Mouse (Mus musculus): Measurements from ENCODE around the gene Olfr483. TPM values are rescaled to one million over a fixed set of nuclear protein-coding genes. Genes with fewer than 3 reads are reported as not detected.

Olfr483 gene
- total RNA-seq (2015) (not detected in 2 replicates), total RNA-seq (2017) (not detected in 2 replicates)

DNA sequence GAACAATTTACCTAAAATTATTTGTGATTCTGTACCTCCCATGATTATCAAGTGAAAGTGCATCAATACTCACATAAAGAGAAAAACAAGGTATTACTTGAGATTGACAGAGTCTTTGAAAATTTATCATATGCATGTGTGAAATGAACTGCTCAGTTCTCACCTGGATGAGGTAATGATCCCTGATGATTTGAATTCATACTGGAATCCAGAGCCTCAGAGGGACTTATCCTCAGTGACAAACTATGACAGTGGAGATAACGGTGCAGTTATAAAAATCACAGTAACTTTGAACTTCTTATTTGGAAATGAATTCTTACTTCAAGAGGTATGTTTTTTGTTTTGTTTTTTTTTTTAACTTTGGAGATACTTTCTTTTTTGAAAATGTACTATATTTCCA lies at the start of gene Olfr483:
Gene Olfr483, plus strand, starts transcription at position 301 of the 400 bp plus-strand sequence.
- no peak for ATAC-seq (replicated peaks; ENCODE audit: poor library complexity)

DNA sequence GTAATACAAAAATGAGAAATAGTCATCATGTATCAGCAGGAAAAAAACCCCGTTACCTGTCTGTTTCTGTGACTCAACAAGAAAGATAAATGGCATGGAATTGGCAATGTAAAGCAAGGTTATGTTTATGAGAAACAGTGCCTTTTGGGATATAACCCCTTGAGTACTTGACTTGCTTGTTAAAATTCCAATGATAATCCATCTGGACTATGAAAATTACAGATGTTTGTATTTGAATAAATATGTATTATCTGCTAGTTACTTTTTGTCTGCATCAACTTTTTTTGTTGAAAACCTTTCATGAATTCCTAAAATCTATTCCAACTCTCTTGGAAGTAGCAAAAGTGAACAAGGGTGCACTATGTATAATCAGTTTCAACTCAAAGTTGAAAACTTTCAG lies 33.4 kb upstream of the Olfr483 start, which contains the start of gene Olfr480:
Gene Olfr480, minus strand, starts transcription at position 101 of the 400 bp plus-strand sequence.
- no peak for ATAC-seq (replicated peaks; ENCODE audit: poor library complexity)

DNA sequence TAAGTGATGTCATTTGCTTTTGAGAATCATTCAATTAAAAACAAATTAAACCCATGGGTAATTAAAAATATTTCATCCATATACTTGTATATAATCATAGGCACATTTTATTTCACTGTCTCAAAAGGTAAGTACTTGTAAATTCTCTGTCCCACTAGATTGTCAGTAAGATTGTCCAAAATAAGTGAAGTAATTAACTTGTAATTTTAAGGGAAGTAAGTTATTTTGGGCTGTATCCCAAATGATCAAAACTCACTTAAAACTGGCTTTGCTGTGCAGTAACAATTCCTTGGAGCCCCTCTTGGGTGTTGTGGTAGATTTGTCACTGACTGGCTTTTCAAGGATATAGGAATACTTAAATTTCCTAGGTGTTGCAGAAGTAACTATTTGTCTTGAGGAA lies 21.1 kb upstream of the Olfr483 start, which contains the start of gene Olfr481:
Gene Olfr481, plus strand, starts transcription at position 301 of the 400 bp plus-strand sequence.
- no peak for ATAC-seq (replicated peaks; ENCODE audit: poor library complexity)

DNA sequence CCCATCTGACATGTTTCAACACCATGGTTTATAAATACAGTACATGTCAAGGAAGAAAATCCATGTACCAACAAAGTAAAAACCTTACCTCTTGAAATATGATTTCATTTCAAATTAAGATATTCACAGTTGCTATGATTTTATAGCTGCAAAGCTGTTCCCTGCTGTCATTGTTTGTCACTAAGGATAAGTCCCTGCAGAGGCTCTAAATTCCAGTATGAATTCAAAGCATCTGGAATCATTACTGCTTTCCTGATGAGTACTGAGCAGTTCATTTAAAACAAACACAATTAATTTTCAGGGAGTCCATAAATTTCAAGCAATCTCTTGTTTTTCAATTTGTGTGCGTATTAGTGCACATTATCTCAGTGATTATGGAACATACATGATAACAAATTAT lies 3.2 kb upstream of the Olfr483 start, which contains the start of gene Olfr482:
Gene Olfr482, minus strand, starts transcription at position 101 of the 400 bp plus-strand sequence.
- ATAC-seq (replicated peaks; ENCODE audit: poor library complexity) = no peak

DNA sequence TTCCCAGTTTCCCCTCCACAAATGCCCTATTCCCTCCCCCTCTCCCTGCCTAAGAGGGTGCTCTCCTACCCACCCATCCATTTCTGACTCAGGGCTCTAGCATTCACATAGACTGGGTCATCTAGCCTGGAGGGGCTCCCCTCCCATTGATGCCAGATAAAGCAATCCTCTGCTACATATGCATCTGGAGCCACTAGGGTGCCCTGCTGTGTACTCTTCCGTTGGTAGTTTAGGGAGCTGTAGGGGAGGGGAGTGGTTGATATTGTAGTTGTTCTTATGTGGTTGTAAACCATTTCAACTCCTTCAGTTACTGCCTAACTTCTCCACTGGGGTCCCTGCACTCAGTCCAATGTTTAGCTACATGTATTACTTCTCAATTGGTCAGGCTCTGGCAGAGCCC lies 20.0 kb downstream of the Olfr483 start:
- no peak for ATAC-seq (replicated peaks; ENCODE audit: poor library complexity)

DNA sequence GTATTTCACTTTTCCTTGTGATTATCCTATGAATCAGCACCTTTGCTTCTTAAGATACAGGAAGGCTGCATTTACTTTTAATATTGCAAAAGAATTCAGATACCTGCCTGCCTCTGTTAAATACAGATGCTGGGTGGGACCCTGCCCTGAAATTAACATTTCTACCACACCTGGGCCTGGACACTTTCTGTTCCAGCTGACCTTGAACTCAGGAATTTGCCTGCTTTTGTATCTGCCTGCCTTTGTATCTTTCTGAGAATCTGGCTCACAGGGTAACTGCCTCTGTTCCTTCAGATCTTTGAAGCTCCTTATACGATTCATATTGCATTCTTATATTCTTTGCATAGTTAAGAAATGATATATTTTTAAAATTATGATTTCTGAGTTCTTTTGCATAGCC lies 20.8 kb downstream of the Olfr483 start:
- ATAC-seq (replicated peaks; ENCODE audit: poor library complexity) = no peak

DNA sequence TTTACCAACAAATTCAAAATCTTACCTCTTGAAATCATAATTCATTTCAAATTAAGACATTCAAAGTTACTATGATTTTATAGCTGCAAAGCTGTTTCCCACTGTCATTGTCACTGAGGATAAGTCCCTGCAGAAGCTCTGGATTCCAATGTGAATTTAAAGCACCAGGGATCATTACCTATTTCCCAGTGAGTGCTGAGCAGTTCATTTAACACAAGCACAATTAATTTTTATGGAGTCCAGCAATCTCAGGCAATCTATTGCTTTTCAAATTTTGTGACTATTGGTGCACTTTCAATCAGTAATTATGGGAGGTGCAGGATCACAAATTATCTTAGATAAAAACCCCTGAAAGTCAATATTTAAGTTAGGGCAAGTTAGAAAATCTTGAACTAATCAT lies 26.7 kb downstream of the Olfr483 start, which contains the start of gene Olfr484:
Gene Olfr484, minus strand, starts transcription at position 101 of the 400 bp plus-strand sequence.
- ATAC-seq (replicated peaks; ENCODE audit: poor library complexity) = no peak

Other genes starting within 250 kb of the Olfr483 start
- gene Olfr472, start 202.9 kb upstream of the Olfr483 start, total RNA-seq (2015) = not detected in 2 replicates
- gene Olfr472, start 202.9 kb upstream of the Olfr483 start, total RNA-seq (2017) = not detected in 2 replicates
- gene Olfr473, start 170.4 kb upstream of the Olfr483 start, total RNA-seq (2015) = not detected in 2 replicates
- not detected in 2 replicates for gene Olfr473, start 170.4 kb upstream of the Olfr483 start, total RNA-seq (2017)
- gene Olfr474, start 146.2 kb upstream of the Olfr483 start, total RNA-seq (2015) = not detected in 2 replicates
- not detected in 2 replicates for gene Olfr474, start 146.2 kb upstream of the Olfr483 start, total RNA-seq (2017)
- gene Olfr476, start 136.0 kb upstream of the Olfr483 start, total RNA-seq (2015) = not detected in 2 replicates
- not detected in 2 replicates for gene Olfr476, start 136.0 kb upstream of the Olfr483 start, total RNA-seq (2017)
- gene Olfr477, start 114.2 kb upstream of the Olfr483 start, total RNA-seq (2015) = not detected in 2 replicates
- not detected in 2 replicates for gene Olfr477, start 114.2 kb upstream of the Olfr483 start, total RNA-seq (2017)
- not detected in 2 replicates for gene Olfr478, start 66.9 kb upstream of the Olfr483 start, total RNA-seq (2015)
- gene Olfr478, start 66.9 kb upstream of the Olfr483 start, total RNA-seq (2017) = not detected in 2 replicates
- not detected in 2 replicates for gene Olfr479, start 50.2 kb upstream of the Olfr483 start, total RNA-seq (2015)
- gene Olfr479, start 50.2 kb upstream of the Olfr483 start, total RNA-seq (2017) = not detected in 2 replicates
- gene Olfr480, start 33.5 kb upstream of the Olfr483 start, total RNA-seq (2015) = not detected in 2 replicates
- gene Olfr480, start 33.5 kb upstream of the Olfr483 start, total RNA-seq (2017) = not detected in 2 replicates
- gene Olfr481, start 21.0 kb upstream of the Olfr483 start, total RNA-seq (2015) = not detected in 2 replicates
- not detected in 2 replicates for gene Olfr481, start 21.0 kb upstream of the Olfr483 start, total RNA-seq (2017)
- gene Olfr482, start 3.3 kb upstream of the Olfr483 start, total RNA-seq (2015) = not detected in 2 replicates
- gene Olfr482, start 3.3 kb upstream of the Olfr483 start, total RNA-seq (2017) = 0.04 TPM in 1 of 2 replicates, not detected in the other
- not detected in 2 replicates for gene Olfr484, start 26.6 kb downstream of the Olfr483 start, total RNA-seq (2015)
- gene Olfr484, start 26.6 kb downstream of the Olfr483 start, total RNA-seq (2017) = not detected in 2 replicates
- not detected in 2 replicates for gene Olfr485, start 59.0 kb downstream of the Olfr483 start, total RNA-seq (2015)
- not detected in 2 replicates for gene Olfr485, start 59.0 kb downstream of the Olfr483 start, total RNA-seq (2017)
- gene Olfr486, start 71.9 kb downstream of the Olfr483 start, total RNA-seq (2015) = not detected in 2 replicates
- not detected in 2 replicates for gene Olfr486, start 71.9 kb downstream of the Olfr483 start, total RNA-seq (2017)
- gene Olfr487, start 113.8 kb downstream of the Olfr483 start, total RNA-seq (2015) = not detected in 2 replicates
- not detected in 2 replicates for gene Olfr487, start 113.8 kb downstream of the Olfr483 start, total RNA-seq (2017)
- gene Olfr488, start 157.5 kb downstream of the Olfr483 start, total RNA-seq (2015) = not detected in 2 replicates
- not detected in 2 replicates for gene Olfr488, start 157.5 kb downstream of the Olfr483 start, total RNA-seq (2017)
- gene Olfr490, start 188.1 kb downstream of the Olfr483 start, total RNA-seq (2015) = not detected in 2 replicates
- gene Olfr490, start 188.1 kb downstream of the Olfr483 start, total RNA-seq (2017) = not detected in 2 replicates
- not detected in 2 replicates for gene Olfr491, start 212.6 kb downstream of the Olfr483 start, total RNA-seq (2015)
- not detected in 2 replicates for gene Olfr491, start 212.6 kb downstream of the Olfr483 start, total RNA-seq (2017)
- not detected in 2 replicates for gene Olfr492, start 222.8 kb downstream of the Olfr483 start, total RNA-seq (2015)
- gene Olfr492, start 222.8 kb downstream of the Olfr483 start, total RNA-seq (2017) = not detected in 2 replicates
- not detected in 2 replicates for gene Olfr493, start 246.1 kb downstream of the Olfr483 start, total RNA-seq (2015)
- not detected in 2 replicates for gene Olfr493, start 246.1 kb downstream of the Olfr483 start, total RNA-seq (2017)